Mouse (Mus musculus): ENCODE data around the gene Myo15b. TPM values are rescaled to one million over a fixed set of nuclear protein-coding genes. Genes with fewer than 3 reads are reported as not detected.
"Not testable (repeated sequence)": the region's sequence is repeated elsewhere in the genome, so short reads cannot be mapped to it uniquely, and the experiment has no call there.

Myo15b gene
- polyA plus RNA-seq, 1 experiment from 2014 or later, result 0.27 TPM

- H3K9ac ChIP-seq, result peak overlapping the region; percentile 55; the same call in 1 of the 2 replicates
- peaks cover 5% of the 10 kb centered on the region; the same call in 1 of the 2 replicates for H3K9me3 ChIP-seq
- H3K4me3 ChIP-seq, result no peak overlapping the region
- peak overlapping the region; percentile 97 for H3K27ac ChIP-seq (replicated peaks)
- 88% methylated on average over 5 of the region's 5 CpGs for WGBS
- peaks cover 55% of the 10 kb centered on the region for H3K4me1 ChIP-seq
- no peak for ATAC-seq (ENCODE audit: extremely low read depth, insufficient number of reproducible peaks, low FRiP score, low TSS enrichment)
- H3K36me3 ChIP-seq, result peaks cover 46% of the 10 kb centered on the region
- no peaks in the 10 kb centered on the region for H3K27me3 ChIP-seq (replicated peaks)
- no peak overlapping the region for H3K4me2 ChIP-seq
Measured at GRCm38 (mm10) chr11:115843891-115844239, 14.3 kb upstream of the Myo15b start.

- ATAC-seq (ENCODE audit: extremely low read depth, insufficient number of reproducible peaks, low FRiP score, low TSS enrichment), result no peak
- Histone ChIP-seq H3K36me3 (peaks cover 50% of the 10 kb centered on the region), H3K9me3 (peaks cover 5% of the 10 kb centered on the region; the same call in 1 of the 2 replicates), H3K4me3 (no peak overlapping the region), H3K27me3 (replicated peaks) (no peaks in the 10 kb centered on the region), H3K9ac (peak overlapping the region; percentile 55; the same call in 1 of the 2 replicates), H3K4me2 (no peak overlapping the region), H3K27ac (replicated peaks) (peak overlapping the region; percentile 97; the same call in 1 of the 2 replicates), H3K4me1 (peaks cover 51% of the 10 kb centered on the region)
- WGBS, result 73% methylated on average over 8 of the region's 8 CpGs
Measured at GRCm38 (mm10) chr11:115844240-115844639, 14.0 kb upstream of the Myo15b start.

GRCm38 (mm10) chr11:115845819-115846218 lies 12.4 kb upstream of the Myo15b start:
- Histone ChIP-seq H3K4me3 (no peak overlapping the region), H3K36me3 (peaks cover 66% of the 10 kb centered on the region)
- WGBS, result 92% methylated on average over 2 of the region's 2 CpGs

GRCm38 (mm10) chr11:115854674-115855073 lies 3.5 kb upstream of the Myo15b start:
- Histone ChIP-seq H3K27me3 (replicated peaks) (peaks cover 27% of the 10 kb centered on the region), H3K36me3 (peaks cover 64% of the 10 kb centered on the region), H3K9ac (no peak overlapping the region), H3K9me3 (no peaks in the 10 kb centered on the region), H3K4me1 (peaks cover 20% of the 10 kb centered on the region), H3K4me2 (no peak overlapping the region), H3K4me3 (no peak overlapping the region), H3K27ac (replicated peaks) (no peak overlapping the region)
- no peak for ATAC-seq (ENCODE audit: extremely low read depth, insufficient number of reproducible peaks, low FRiP score, low TSS enrichment)
- 79% methylated on average over 6 of the region's 6 CpGs for WGBS

More at GRCm38 (mm10) chr11:115845819-115846218, 12.4 kb upstream of the Myo15b start:
- peaks cover 5% of the 10 kb centered on the region; the same call in 1 of the 2 replicates for H3K9me3 ChIP-seq
- no peak overlapping the region for H3K9ac ChIP-seq
- ATAC-seq (ENCODE audit: extremely low read depth, insufficient number of reproducible peaks, low FRiP score, low TSS enrichment), result no peak
- H3K4me1 ChIP-seq, result peaks cover 39% of the 10 kb centered on the region
- H3K27me3 ChIP-seq (replicated peaks), result no peaks in the 10 kb centered on the region
- H3K27ac ChIP-seq (replicated peaks), result no peak overlapping the region
- H3K4me2 ChIP-seq, result no peak overlapping the region

- not testable (repeated sequence) for H3K4me2 ChIP-seq; ATAC-seq (ENCODE audit: extremely low read depth, insufficient number of reproducible peaks, low FRiP score, low TSS enrichment); H3K9me3 ChIP-seq; H3K9ac ChIP-seq; H3K4me3 ChIP-seq; H3K27ac ChIP-seq (replicated peaks)
- H3K36me3 ChIP-seq, result peaks cover 40% of the 10 kb centered on the region
- 95% methylated on average over 4 of the region's 4 CpGs for WGBS
- H3K4me1 ChIP-seq, result peaks cover 23% of the 10 kb centered on the region
- H3K27me3 ChIP-seq (replicated peaks), result peaks cover 51% of the 10 kb centered on the region
Measured at GRCm38 (mm10) chr11:115857146-115857545, 1.1 kb upstream of the Myo15b start.

GRCm38 (mm10) chr11:115857936-115858335 lies 270 bp upstream of the Myo15b start:
- no peak for ATAC-seq (ENCODE audit: extremely low read depth, insufficient number of reproducible peaks, low FRiP score, low TSS enrichment)
- Histone ChIP-seq H3K4me1 (peaks cover 23% of the 10 kb centered on the region), H3K9ac (0 out of 2 replicates have a peak overlapping the region, but pooled peaks have one; percentile 76), H3K36me3 (peaks cover 32% of the 10 kb centered on the region), H3K27me3 (replicated peaks) (peaks cover 59% of the 10 kb centered on the region), H3K4me3 (no peak overlapping the region), H3K4me2 (peak overlapping the region; percentile 78), H3K27ac (replicated peaks) (no peak overlapping the region), H3K9me3 (no peaks in the 10 kb centered on the region)
- WGBS, result 56% methylated on average over 13 of the region's 13 CpGs

- peak; percentile 71 for ATAC-seq (ENCODE audit: extremely low read depth, insufficient number of reproducible peaks, low FRiP score, low TSS enrichment)
- peaks cover 18% of the 10 kb centered on the region for H3K36me3 ChIP-seq
- H3K4me3 ChIP-seq, result peak overlapping the region; percentile 56
- H3K9ac ChIP-seq, result peak overlapping the region; percentile 76
- H3K9me3 ChIP-seq, result no peaks in the 10 kb centered on the region
- peak overlapping the region; percentile 78 for H3K4me2 ChIP-seq
- 1% methylated on average over 70 of the region's 75 CpGs for WGBS
- no peak overlapping the region for H3K27ac ChIP-seq (replicated peaks)
- H3K4me1 ChIP-seq, result peaks cover 23% of the 10 kb centered on the region
- peaks cover 64% of the 10 kb centered on the region for H3K27me3 ChIP-seq (replicated peaks)
Measured at GRCm38 (mm10) chr11:115859143-115859945, 1.1 kb downstream of the Myo15b start.

GRCm38 (mm10) chr11:115863895-115864294 lies 5.7 kb downstream of the Myo15b start:
- H3K9ac ChIP-seq, result no peak overlapping the region
- no peak overlapping the region for H3K4me2 ChIP-seq
- H3K27me3 ChIP-seq (replicated peaks), result peaks cover 47% of the 10 kb centered on the region
- peaks cover 9% of the 10 kb centered on the region for H3K4me1 ChIP-seq
- no peaks in the 10 kb centered on the region for H3K9me3 ChIP-seq
- ATAC-seq (ENCODE audit: extremely low read depth, insufficient number of reproducible peaks, low FRiP score, low TSS enrichment), result no peak
- H3K4me3 ChIP-seq, result no peak overlapping the region
- H3K36me3 ChIP-seq, result no peaks in the 10 kb centered on the region
- no peak overlapping the region for H3K27ac ChIP-seq (replicated peaks)
- whole genome bisulfite sequencing, result 80% methylated on average over 8 of the region's 8 CpGs

GRCm38 (mm10) chr11:115869393-115869792 lies 11.2 kb downstream of the Myo15b start:
- H3K4me2 ChIP-seq, result no peak overlapping the region
- H3K4me1 ChIP-seq, result peaks cover 15% of the 10 kb centered on the region
- peaks cover 3% of the 10 kb centered on the region; the same call in 1 of the 2 replicates for H3K27me3 ChIP-seq (replicated peaks)
- 65% methylated on average over 8 of the region's 8 CpGs for WGBS
- H3K27ac ChIP-seq (replicated peaks), result no peak overlapping the region
- H3K9me3 ChIP-seq, result no peaks in the 10 kb centered on the region
- H3K36me3 ChIP-seq, result no peaks in the 10 kb centered on the region
- ATAC-seq (ENCODE audit: extremely low read depth, insufficient number of reproducible peaks, low FRiP score, low TSS enrichment), result no peak
- no peak overlapping the region for H3K9ac ChIP-seq
- H3K4me3 ChIP-seq, result no peak overlapping the region

- WGBS, result 49% methylated on average over 4 of the region's 4 CpGs
- peak overlapping the region; percentile 30; the same call in 1 of the 2 replicates for H3K9ac ChIP-seq
- H3K27ac ChIP-seq (replicated peaks), result no peak overlapping the region
Measured at GRCm38 (mm10) chr11:115872437-115872836, 14.2 kb downstream of the Myo15b start.

GRCm38 (mm10) chr11:115875935-115876334 lies 17.7 kb downstream of the Myo15b start:
- Histone ChIP-seq H3K4me2 (no peak overlapping the region), H3K4me1 (peaks cover 17% of the 10 kb centered on the region), H3K9ac (no peak overlapping the region), H3K27me3 (replicated peaks) (no peaks in the 10 kb centered on the region; the same call in 1 of the 2 replicates), H3K4me3 (no peak overlapping the region), H3K27ac (replicated peaks) (no peak overlapping the region), H3K9me3 (no peaks in the 10 kb centered on the region), H3K36me3 (no peaks in the 10 kb centered on the region)
- no peak for ATAC-seq (ENCODE audit: extremely low read depth, insufficient number of reproducible peaks, low FRiP score, low TSS enrichment)
- WGBS, result 66% methylated on average over 3 of the region's 3 CpGs

More at GRCm38 (mm10) chr11:115872437-115872836, 14.2 kb downstream of the Myo15b start:
- H3K9me3 ChIP-seq, result no peaks in the 10 kb centered on the region
- no peak overlapping the region for H3K4me3 ChIP-seq
- peaks cover 21% of the 10 kb centered on the region for H3K4me1 ChIP-seq
- no peaks in the 10 kb centered on the region; the same call in 1 of the 2 replicates for H3K27me3 ChIP-seq (replicated peaks)
- no peaks in the 10 kb centered on the region for H3K36me3 ChIP-seq
- no peak overlapping the region for H3K4me2 ChIP-seq
- ATAC-seq (ENCODE audit: extremely low read depth, insufficient number of reproducible peaks, low FRiP score, low TSS enrichment), result no peak

Data from heart, embryonic 13.5 days (tissue).